Mouse (Mus musculus) stomach, postnatal 0 days (tissue): Measurements from ENCODE around the gene Psg26. TPM values are rescaled to one million over a fixed set of nuclear protein-coding genes. Genes with fewer than 3 reads are reported as not detected.
"Not testable (repeated sequence)": the region's sequence is repeated elsewhere in the genome, so short reads cannot be mapped to it uniquely, and the experiment has no call there.

Source experiments
- ATAC-seq: fragments of 200-750 bp; cut with Nextera tagmentation; 2 replicates; pipeline ENCODE4 v1.8.0; 2017; ENCODE audit not compliant: low FRiP score, low TSS enrichment
- DNase-seq: peaks from one replicate; pipeline ENCODE4 v3.0.0-alpha.2; 2016; ENCODE audit warnings: low spot score
- H3K27ac ChIP-seq: fragments of 300-500 bp; sonication (generic); replicated peaks from 2 replicates; pipeline ENCODE4 v1.5.1; 2014; ENCODE audit warnings: mild to moderate bottlenecking, control low read depth
- H3K27me3 ChIP-seq: fragments of 300-500 bp; sonication (generic); 2 replicates; pipeline ENCODE4 v1.6.1; 2014; ENCODE audit warnings: low read length; ENCODE audit not compliant: control insufficient read depth, insufficient read depth
- H3K36me3 ChIP-seq: fragments of 300-500 bp; sonication (generic); 2 replicates; pipeline ENCODE4 v1.6.1; 2014; ENCODE audit warnings: low read length, mixed read lengths; ENCODE audit not compliant: control insufficient read depth, insufficient read depth
- H3K4me1 ChIP-seq: fragments of 300-500 bp; sonication (generic); replicated peaks from 2 replicates; pipeline ENCODE4 v1.6.1; 2014; ENCODE audit warnings: antibody characterized with exemption; ENCODE audit not compliant: control insufficient read depth, insufficient read depth
- H3K4me2 ChIP-seq: fragments of 300-500 bp; sonication (generic); replicated peaks from 2 replicates; pipeline ENCODE4 v1.6.1; 2014; ENCODE audit warnings: low read depth, mild to moderate bottlenecking, control low read depth, moderate library complexity
- H3K4me3 ChIP-seq: fragments of 300-500 bp; sonication (generic); 2 replicates; pipeline ENCODE4 v1.5.1; 2014; ENCODE audit warnings: low read depth, low read length, control low read depth
- H3K9ac ChIP-seq: fragments of 300-500 bp; sonication (generic); 2 replicates; pipeline ENCODE4 v1.6.1; 2014; ENCODE audit warnings: mild to moderate bottlenecking, low read length, control low read depth, mixed read lengths
- H3K9me3 ChIP-seq: fragments of 300-500 bp; sonication (generic); 2 replicates; pipeline ENCODE4 v1.6.1; 2016; ENCODE audit warnings: low read length; ENCODE audit not compliant: control insufficient read depth
- CTCF ChIP-seq: IDR thresholded peaks from 2 replicates; pipeline ENCODE4 v1.5.1; 2016; ENCODE audit warnings: antibody characterized with exemption, low read depth, mild to moderate bottlenecking, moderate library complexity
- EP300 ChIP-seq: optimal IDR thresholded peaks from 2 replicates; pipeline ENCODE3; 2016; ENCODE audit warnings: antibody characterized with exemption
- WGBS: fragments of 180-500 bp; shearing (Covaris S2); extraction: QIAGEN DNeasy Blood & Tissue Kit; methylation state at CpG from one replicate; pipeline ENCODE4 v1.1.7; 2014; 5-methylcytosine and 5-hydroxymethylcytosine counted together
- polyA plus RNA-seq: library from polyadenylated mRNA; unstranded; fragments of >200 nt; fragmentation: Nextera tagmentation; extraction: Ambion mirVana; gene quantifications from 2 replicates; pipeline ENCODE4 v1.2.1, GENCODE M21; 2015

The Psg26 gene
- polyA plus RNA-seq = not detected in 2 replicates

GRCm38 (mm10) chr7:18484077-18484476 is at the start of gene Psg26:
TSS of gene Psg26 (minus strand) at chr7:18484177.
- H3K27ac ChIP-seq = no peak within 1 kb of the TSS
- 61% methylated on average over 1 of the region's 1 CpGs for WGBS
- no peak for ATAC-seq

GRCm38 (mm10) chr7:18533420-18533819 is 49.4 kb upstream of the Psg26 start:
- Histone ChIP-seq H3K27ac (peak overlapping the region; percentile 65), H3K4me2 (no peak overlapping the region), H3K4me3 (no peak overlapping the region), H3K4me1 (no peaks in the 10 kb centered on the region), H3K9ac (no peak overlapping the region), H3K36me3 (no peaks in the 10 kb centered on the region), H3K27me3 (no peaks in the 10 kb centered on the region), H3K9me3 (no peaks in the 10 kb centered on the region)
- DNase-seq (peak; percentile 88), ATAC-seq (peak; percentile 98)
- WGBS = 37% methylated on average over 3 of the region's 3 CpGs
- TF ChIP-seq EP300 (no peak), CTCF (peak; percentile 20; the same call in 1 of the 2 replicates)

More at GRCm38 (mm10) chr7:18484077-18484476, at the start of gene Psg26:
- no peaks in the 10 kb centered on the region for H3K4me1 ChIP-seq
- no peaks in the 10 kb centered on the region for H3K36me3 ChIP-seq
- H3K27me3 ChIP-seq = no peaks in the 10 kb centered on the region
- no peak for TF ChIP-seq CTCF
- TF ChIP-seq EP300 = no peak
- no peak within 1 kb of the TSS for H3K9ac ChIP-seq
- no peak within 1 kb of the TSS for H3K4me2 ChIP-seq
- no peak within 1 kb of the TSS for H3K4me3 ChIP-seq
- no peak for DNase-seq
- H3K9me3 ChIP-seq = no peaks in the 10 kb centered on the region

- ATAC-seq (no peak), DNase-seq (no peak)
- Histone ChIP-seq H3K9me3 (no peaks in the 10 kb centered on the region), H3K9ac (no peak within 1 kb of the TSS), H3K36me3 (no peaks in the 10 kb centered on the region), H3K27me3 (no peaks in the 10 kb centered on the region), H3K4me1 (no peaks in the 10 kb centered on the region), H3K4me3 (no peak within 1 kb of the TSS), H3K27ac (peak within 1 kb of the TSS; percentile 65), H3K4me2 (no peak within 1 kb of the TSS)
- WGBS = 82% methylated on average over 1 of the region's 1 CpGs
- TF ChIP-seq CTCF (no peak), EP300 (no peak)
Measured at GRCm38 (mm10) chr7:18532169-18532568, 48.2 kb upstream of the Psg26 start, which contains the start of gene Psg25. TSS of gene Psg25 (minus strand) at chr7:18532269.

GRCm38 (mm10) chr7:18524668-18525067 is 40.7 kb upstream of the Psg26 start:
- Histone ChIP-seq H3K27me3 (no peaks in the 10 kb centered on the region), H3K4me1 (no peaks in the 10 kb centered on the region), H3K4me2 (no peak overlapping the region), H3K9ac (no peak overlapping the region), H3K4me3 (no peak overlapping the region), H3K36me3 (no peaks in the 10 kb centered on the region), H3K9me3 (no peaks in the 10 kb centered on the region), H3K27ac (no peak overlapping the region)
- ATAC-seq (no peak), DNase-seq (no peak)
- 94% methylated on average over 8 of the region's 8 CpGs for WGBS
- TF ChIP-seq CTCF (no peak), EP300 (no peak)

- not testable (repeated sequence) for DNase-seq, ATAC-seq, H3K27me3 ChIP-seq
Measured at GRCm38 (mm10) chr7:18512848-18513247, 28.9 kb upstream of the Psg26 start.

GRCm38 (mm10) chr7:18512417-18512816 is 28.4 kb upstream of the Psg26 start:
- not testable (repeated sequence) for ATAC-seq, H3K27me3 ChIP-seq, DNase-seq, H3K27ac ChIP-seq, H3K4me1 ChIP-seq, H3K36me3 ChIP-seq, H3K4me2 ChIP-seq, H3K9me3 ChIP-seq, H3K9ac ChIP-seq, H3K4me3 ChIP-seq
- 29% methylated on average over 2 of the region's 2 CpGs for WGBS

More at GRCm38 (mm10) chr7:18512848-18513247, 28.9 kb upstream of the Psg26 start:
- H3K4me1 ChIP-seq, H3K36me3 ChIP-seq, H3K27ac ChIP-seq, H3K9ac ChIP-seq, H3K4me3 ChIP-seq, H3K4me2 ChIP-seq, H3K9me3 ChIP-seq: not testable (repeated sequence)
